Mouse (Mus musculus) embryonic facial prominence, embryonic 12.5 days (tissue): ENCODE measurements around the gene Rbm20. TPM values are rescaled to one million over a fixed set of nuclear protein-coding genes. Genes with fewer than 3 reads are reported as not detected.

Experiments
- ATAC-seq: fragments of 200-750 bp; cut with Nextera tagmentation; 2 replicates; pipeline ENCODE4 v1.8.0; 2017; ENCODE audit not compliant: insufficient number of reproducible peaks, insufficient read depth, low FRiP score, low TSS enrichment
- H3K27ac ChIP-seq: fragments of 300-500 bp; sonication (generic); 2 replicates; pipeline ENCODE4 v1.5.1; 2016; ENCODE audit warnings: mild to moderate bottlenecking
- H3K27me3 ChIP-seq: fragments of 300-500 bp; sonication (generic); 2 replicates; pipeline ENCODE4 v1.6.1; 2016; ENCODE audit warnings: mild to moderate bottlenecking, moderate library complexity
- H3K36me3 ChIP-seq: fragments of 300-500 bp; sonication (generic); 2 replicates; pipeline ENCODE4 v1.6.1; 2016; ENCODE audit warnings: mild to moderate bottlenecking
- H3K4me1 ChIP-seq: fragments of 300-500 bp; sonication (generic); 2 replicates; pipeline ENCODE4 v1.6.1; 2016
- H3K4me2 ChIP-seq: fragments of 300-500 bp; sonication (generic); replicated peaks from 2 replicates; pipeline ENCODE4 v1.6.1; 2016; ENCODE audit warnings: mild to moderate bottlenecking, moderate library complexity
- H3K4me3 ChIP-seq: fragments of 300-500 bp; sonication (generic); 2 replicates; pipeline ENCODE4 v1.5.1; 2016; ENCODE audit warnings: mild to moderate bottlenecking
- H3K9ac ChIP-seq: fragments of 300-500 bp; sonication (generic); 2 replicates; pipeline ENCODE4 v1.6.1; 2016; ENCODE audit warnings: mild to moderate bottlenecking, moderate library complexity
- H3K9me3 ChIP-seq: fragments of 300-500 bp; sonication (generic); 2 replicates; pipeline ENCODE4 v1.6.1; 2016; ENCODE audit warnings: mild to moderate bottlenecking, moderate library complexity
- WGBS: fragments of 180-500 bp; shearing (Covaris S2); methylation state at CpG from one replicate; pipeline ENCODE4 v1.1.7; 2016; 5-methylcytosine and 5-hydroxymethylcytosine counted together
- polyA plus RNA-seq: library from polyadenylated mRNA; unstranded; fragments of >200 nt; fragmentation: Nextera tagmentation; extraction: Ambion mirVana; gene quantifications from 2 replicates; pipeline ENCODE4 v1.2.1, GENCODE M21; 2016

The Rbm20 gene
- polyA plus RNA-seq: 2.7 and 3.0 TPM in 2 replicates

- Histone ChIP-seq H3K4me1 (peaks cover 12% of the 10 kb centered on the region), H3K4me3 (peak within 1 kb of the TSS; percentile 68), H3K36me3 (no peaks in the 10 kb centered on the region), H3K9me3 (no peaks in the 10 kb centered on the region), H3K27me3 (peaks cover 53% of the 10 kb centered on the region), H3K4me2 (peak within 1 kb of the TSS; percentile 100), H3K9ac (peak within 1 kb of the TSS; percentile 57), H3K27ac (no peak within 1 kb of the TSS)
- peak; percentile 73 for ATAC-seq
- under 1% methylated on average over 79 of the region's 82 CpGs for WGBS
Measured at GRCm38 (mm10) chr19:53676718-53677634, at the start of gene Rbm20. Rbm20 (plus strand) TSS chr19:53677306.

DNA sequence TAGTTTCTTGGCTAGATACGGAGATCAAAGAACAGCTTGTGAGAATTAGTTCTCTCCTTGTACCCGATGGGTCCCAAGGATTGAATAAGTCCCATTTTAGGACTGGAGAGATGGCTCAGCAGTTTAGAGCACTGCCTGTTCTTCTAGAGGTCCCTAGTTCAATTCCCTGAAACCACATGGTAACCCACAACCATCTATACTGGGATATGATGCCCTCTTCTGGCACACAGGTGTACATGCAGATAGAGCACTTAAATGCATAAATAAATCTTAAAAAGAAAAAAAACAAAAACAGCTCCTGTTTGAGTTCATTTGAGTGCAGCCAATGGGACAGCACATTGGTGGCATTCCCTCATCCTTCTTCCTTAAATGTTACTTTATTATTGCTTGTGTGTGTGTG is 39.1 kb upstream of the Rbm20 start:
- no peaks in the 10 kb centered on the region for H3K4me1 ChIP-seq
- no peak for ATAC-seq
- H3K27ac ChIP-seq: no peak overlapping the region
- no peaks in the 10 kb centered on the region for H3K9me3 ChIP-seq
- H3K36me3 ChIP-seq: peaks cover 75% of the 10 kb centered on the region
- H3K4me3 ChIP-seq: no peak overlapping the region
- H3K9ac ChIP-seq: no peak overlapping the region
- 90% methylated on average over 2 of the region's 2 CpGs for whole genome bisulfite sequencing
- no peaks in the 10 kb centered on the region for H3K27me3 ChIP-seq
- H3K4me2 ChIP-seq: no peak overlapping the region

GRCm38 (mm10) chr19:53638727-53639126 is 38.4 kb upstream of the Rbm20 start:
- no peak overlapping the region for H3K27ac ChIP-seq
- H3K4me3 ChIP-seq: no peak overlapping the region
- no peaks in the 10 kb centered on the region for H3K9me3 ChIP-seq
- no peaks in the 10 kb centered on the region for H3K27me3 ChIP-seq
- peaks cover 75% of the 10 kb centered on the region for H3K36me3 ChIP-seq
- H3K4me2 ChIP-seq: no peak overlapping the region
- ATAC-seq: no peak
- no peak overlapping the region for H3K9ac ChIP-seq
- WGBS: 93% methylated on average over 8 of the region's 8 CpGs
- H3K4me1 ChIP-seq: no peaks in the 10 kb centered on the region

- Histone ChIP-seq H3K9ac (no peak overlapping the region), H3K4me1 (0 out of 2 replicates have a peak, but pooled peaks cover 3% of the 10 kb centered on the region), H3K9me3 (no peaks in the 10 kb centered on the region), H3K36me3 (peaks cover 64% of the 10 kb centered on the region), H3K27me3 (no peaks in the 10 kb centered on the region), H3K4me3 (no peak overlapping the region), H3K4me2 (no peak overlapping the region), H3K27ac (no peak overlapping the region)
- ATAC-seq: no peak
- WGBS: 94% methylated on average over 9 of the region's 9 CpGs
Measured at GRCm38 (mm10) chr19:53644020-53644595, 33.0 kb upstream of the Rbm20 start.

- Histone ChIP-seq H3K4me3 (no peak overlapping the region), H3K36me3 (peaks cover 36% of the 10 kb centered on the region), H3K27ac (no peak overlapping the region), H3K4me1 (0 out of 2 replicates have a peak, but pooled peaks cover 4% of the 10 kb centered on the region), H3K27me3 (no peaks in the 10 kb centered on the region), H3K9me3 (no peaks in the 10 kb centered on the region), H3K9ac (no peak overlapping the region), H3K4me2 (no peak overlapping the region)
- no peak for ATAC-seq
- 84% methylated on average over 9 of the region's 9 CpGs for WGBS
Measured at GRCm38 (mm10) chr19:53647301-53647700, 29.8 kb upstream of the Rbm20 start.

- 0 out of 2 replicates have a peak, but pooled peaks cover 8% of the 10 kb centered on the region for H3K4me1 ChIP-seq
- 58% methylated on average over 5 of the region's 5 CpGs for WGBS
- no peak for ATAC-seq
- H3K4me2 ChIP-seq: no peak overlapping the region
- no peaks in the 10 kb centered on the region for H3K9me3 ChIP-seq
- no peak overlapping the region for H3K4me3 ChIP-seq
- peaks cover 32% of the 10 kb centered on the region for H3K36me3 ChIP-seq
- H3K27me3 ChIP-seq: 0 out of 2 replicates have a peak, but pooled peaks cover 3% of the 10 kb centered on the region
- H3K27ac ChIP-seq: no peak overlapping the region
- no peak overlapping the region for H3K9ac ChIP-seq
Measured at GRCm38 (mm10) chr19:53648056-53648455, 29.1 kb upstream of the Rbm20 start.

DNA sequence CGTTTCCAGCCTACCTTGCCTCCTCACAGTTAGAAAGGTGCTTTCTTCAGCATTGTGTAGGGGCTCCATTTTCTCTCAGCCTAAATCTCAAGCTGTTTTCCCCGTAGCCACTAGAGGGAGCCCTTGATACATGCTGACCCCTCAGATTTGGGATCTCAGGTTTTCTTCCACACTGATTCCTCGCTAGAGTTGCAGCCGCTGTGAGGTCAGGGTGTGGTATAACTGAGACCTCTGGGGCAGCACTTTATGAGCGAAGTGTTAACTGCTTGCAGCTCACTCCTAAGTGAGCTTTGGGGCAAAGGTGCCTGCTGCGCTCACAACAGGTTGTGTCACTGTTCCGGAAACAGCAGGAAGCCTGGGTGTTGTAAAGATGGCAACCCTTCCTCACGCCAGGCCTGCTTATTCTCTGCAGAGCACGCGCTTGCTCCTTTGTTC is 28.3 kb upstream of the Rbm20 start:
- no peak overlapping the region for H3K27ac ChIP-seq
- H3K4me2 ChIP-seq: no peak overlapping the region
- H3K36me3 ChIP-seq: peaks cover 26% of the 10 kb centered on the region
- no peak overlapping the region for H3K4me3 ChIP-seq
- H3K9ac ChIP-seq: no peak overlapping the region
- ATAC-seq: 0 out of 2 replicates have a peak, but pooled peaks have one; percentile 54
- 0 out of 2 replicates have a peak, but pooled peaks cover 3% of the 10 kb centered on the region for H3K27me3 ChIP-seq
- WGBS: 42% methylated on average over 10 of the region's 10 CpGs
- peaks cover 13% of the 10 kb centered on the region for H3K4me1 ChIP-seq
- no peaks in the 10 kb centered on the region for H3K9me3 ChIP-seq

- WGBS: 81% methylated on average over 6 of the region's 6 CpGs
- no peak for ATAC-seq
- no peak overlapping the region for H3K27ac ChIP-seq
Measured at GRCm38 (mm10) chr19:53649361-53649760, 27.7 kb upstream of the Rbm20 start.

GRCm38 (mm10) chr19:53649802-53650201 is 27.3 kb upstream of the Rbm20 start:
- 53% methylated on average over 5 of the region's 5 CpGs for WGBS

More at GRCm38 (mm10) chr19:53649361-53649760, 27.7 kb upstream of the Rbm20 start:
- peaks cover 18% of the 10 kb centered on the region for H3K4me1 ChIP-seq
- H3K36me3 ChIP-seq: peaks cover 23% of the 10 kb centered on the region
- no peak overlapping the region for H3K9ac ChIP-seq
- no peak overlapping the region for H3K4me3 ChIP-seq
- H3K27me3 ChIP-seq: 0 out of 2 replicates have a peak, but pooled peaks cover 3% of the 10 kb centered on the region
- no peaks in the 10 kb centered on the region for H3K9me3 ChIP-seq
- no peak overlapping the region for H3K4me2 ChIP-seq

GRCm38 (mm10) chr19:53650921-53651320 is 26.2 kb upstream of the Rbm20 start:
- Histone ChIP-seq H3K9me3 (no peaks in the 10 kb centered on the region), H3K9ac (no peak overlapping the region), H3K4me2 (no peak overlapping the region), H3K4me3 (no peak overlapping the region), H3K27me3 (0 out of 2 replicates have a peak, but pooled peaks cover 3% of the 10 kb centered on the region), H3K36me3 (peaks cover 11% of the 10 kb centered on the region), H3K4me1 (peaks cover 19% of the 10 kb centered on the region), H3K27ac (no peak overlapping the region)
- 85% methylated on average over 7 of the region's 7 CpGs for WGBS
- ATAC-seq: no peak

More at GRCm38 (mm10) chr19:53649802-53650201, 27.3 kb upstream of the Rbm20 start:
- Histone ChIP-seq H3K36me3 (peaks cover 20% of the 10 kb centered on the region), H3K4me3 (no peak overlapping the region), H3K27ac (no peak overlapping the region), H3K27me3 (0 out of 2 replicates have a peak, but pooled peaks cover 3% of the 10 kb centered on the region), H3K9me3 (no peaks in the 10 kb centered on the region), H3K9ac (no peak overlapping the region), H3K4me2 (no peak overlapping the region), H3K4me1 (peaks cover 19% of the 10 kb centered on the region)
- ATAC-seq: no peak

DNA sequence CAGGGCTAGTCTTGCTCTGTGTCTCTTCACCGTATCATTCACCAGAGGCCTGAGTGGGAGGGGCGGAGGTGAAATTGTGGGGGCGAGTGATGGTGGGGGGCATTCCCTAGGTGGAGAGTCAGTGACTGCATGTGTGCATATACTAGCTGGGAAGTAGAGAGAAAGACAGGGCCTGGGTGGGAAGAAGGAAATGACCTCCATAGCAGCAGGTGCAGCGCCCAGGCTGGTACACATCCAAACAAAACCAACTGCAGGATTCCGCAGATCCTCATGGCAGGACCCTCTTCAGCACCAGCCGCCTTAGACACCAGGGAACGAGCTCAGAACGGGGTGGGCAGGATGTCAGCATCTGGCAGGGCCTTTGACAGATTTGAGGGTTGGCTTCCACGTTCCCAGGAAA is 24.8 kb upstream of the Rbm20 start:
- no peak overlapping the region for H3K4me3 ChIP-seq
- H3K4me1 ChIP-seq: peaks cover 19% of the 10 kb centered on the region
- 0 out of 2 replicates have a peak, but pooled peaks cover 3% of the 10 kb centered on the region for H3K27me3 ChIP-seq
- ATAC-seq: no peak
- 57% methylated on average over 9 of the region's 9 CpGs for WGBS
- no peak overlapping the region for H3K27ac ChIP-seq
- H3K36me3 ChIP-seq: no peaks in the 10 kb centered on the region
- no peak overlapping the region for H3K4me2 ChIP-seq
- no peak overlapping the region for H3K9ac ChIP-seq
- no peaks in the 10 kb centered on the region for H3K9me3 ChIP-seq
